16 mouse cellular contexts compared by ENCODE assay signal in the genomic region with DNA sequence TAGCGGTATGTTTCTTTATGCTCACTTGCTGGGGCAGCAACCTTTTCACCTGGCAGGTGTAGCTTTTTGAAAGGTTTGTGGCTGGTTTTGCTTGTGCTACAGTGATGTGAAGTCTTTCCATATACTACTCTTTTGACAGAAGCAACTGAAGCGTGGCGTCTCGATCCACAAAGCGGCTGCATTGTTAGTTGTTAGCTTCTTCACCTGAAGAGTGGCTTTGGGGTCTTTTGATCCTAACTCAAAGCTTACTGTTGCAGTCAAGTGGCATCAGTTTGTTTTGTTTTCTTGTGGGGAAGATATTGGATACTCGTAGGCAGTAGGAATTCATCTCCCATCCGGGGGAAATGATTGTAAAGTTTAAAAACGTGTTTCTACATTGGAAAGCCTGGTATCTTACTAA.
"Had no signal": no experiment of that assay in that cellular context is flagged by ENCODE, and none has a peak within 500 bp of the region (broad histone marks: within the 10 kb centered on the region; RNA-seq: fewer than 3 reads in every experiment).

No protein-coding gene starts in this region.

- H3K9ac ChIP-seq: neural tube, embryonic 13.5 days; neural tube, embryonic 15.5 days; stomach, embryonic 15.5 days had no signal

- H3K36me3 ChIP-seq: neural tube, embryonic 13.5 days; neural tube, embryonic 15.5 days; stomach, embryonic 15.5 days had no signal

- H3K27ac ChIP-seq: neural tube, embryonic 13.5 days; neural tube, embryonic 15.5 days; stomach, embryonic 15.5 days; stomach, postnatal 0 days had no signal

- H3K4me3 ChIP-seq: neural tube, embryonic 13.5 days; neural tube, embryonic 15.5 days; stomach, embryonic 15.5 days had no signal

- H3K4me2 ChIP-seq: neural tube, embryonic 13.5 days; neural tube, embryonic 15.5 days; stomach, embryonic 15.5 days had no signal

- H3K9me3 ChIP-seq: neural tube, embryonic 13.5 days; neural tube, embryonic 15.5 days; stomach, embryonic 15.5 days had no signal

- H3K4me1 ChIP-seq: neural tube, embryonic 15.5 days; stomach, embryonic 15.5 days had no signal

- H3K27me3 ChIP-seq: neural tube, embryonic 13.5 days; neural tube, embryonic 15.5 days; stomach, embryonic 15.5 days had no signal

- DNase-seq: retina, postnatal 1 day; right cerebral cortex, adult 18-20 months; right cerebral cortex, postnatal 14 days; right cerebral cortex, postnatal 25 days; right cerebral cortex, postnatal 4 days; spleen, adult 18-20 months; thymus, adult 18-20 months; thymus, adult 2 months; thymus, postnatal 14 days; thymus, postnatal 25 days; thymus, postnatal 36 days; thymus, postnatal 4 days had no signal
